Mouse (Mus musculus): Measurements from ENCODE around the gene Sh3rf3.

The Sh3rf3 gene
- long read RNA-seq, experiment 1 = 0 reads
- long read RNA-seq, experiment 2 = 0 reads

GRCm38 (mm10) chr10:58813081-58813800 lies at the start of gene Sh3rf3:
Gene Sh3rf3 (plus strand): TSS chr10:58813359.
- intact Hi-C loops (cut with DNase I) = loop anchor here (5.0 kb wide), 1 partner anchor 334 kb away; no protein-coding TSS in a partner anchor

- intact Hi-C loops (cut with DNase I) = no loop called here
Measured at GRCm38 (mm10) chr10:58788486-58789274, 24.5 kb upstream of the Sh3rf3 start.

DNA sequence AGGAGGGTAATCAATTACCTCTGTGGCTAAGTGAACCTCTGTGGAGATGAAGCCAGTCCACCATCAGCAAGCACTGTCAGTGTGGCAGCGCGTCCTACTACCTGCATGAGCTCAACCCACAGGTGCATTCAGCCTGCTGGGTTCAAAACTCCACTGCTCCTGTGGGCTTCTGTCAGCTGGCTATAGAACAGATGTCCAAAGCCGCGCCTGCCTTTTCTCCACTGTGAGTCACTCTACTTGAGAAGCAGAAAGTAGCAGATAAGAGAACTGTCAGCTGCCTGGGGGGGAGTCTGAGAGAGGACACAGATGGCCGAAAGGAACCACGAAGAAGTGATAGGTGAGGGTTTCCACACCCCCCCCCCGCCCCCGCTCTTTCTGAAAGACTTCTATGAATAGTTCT lies 15.6 kb upstream of the Sh3rf3 start:
- intact Hi-C loops (cut with DNase I) = no loop called here

DNA sequence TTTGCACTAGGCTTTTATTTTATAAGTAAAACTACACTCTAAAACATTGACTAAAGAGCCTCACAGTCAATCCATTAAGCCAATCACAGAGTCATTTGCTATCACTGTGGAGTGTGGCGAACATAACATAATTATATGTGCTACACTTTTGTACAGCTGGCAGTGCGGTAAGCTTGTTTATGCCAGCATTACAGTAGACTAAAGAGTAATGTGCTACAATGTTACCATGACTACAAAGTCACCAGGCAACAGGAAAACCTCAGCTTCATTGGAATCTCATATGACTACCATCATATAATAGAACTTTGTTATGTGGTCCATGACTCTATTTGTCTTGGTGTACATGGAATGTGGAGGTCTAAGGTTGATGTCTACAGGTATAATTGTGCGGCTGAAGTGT lies 15.0 kb upstream of the Sh3rf3 start:
- intact Hi-C loops (cut with DNase I) = no loop called here

- intact Hi-C loops (cut with DNase I) = loop anchor here (10.0 kb wide), 1 partner anchor 126 kb away; the partner anchor contains the start of gene Edar
Measured at GRCm38 (mm10) chr10:58800996-58801433, 12.1 kb upstream of the Sh3rf3 start.

DNA sequence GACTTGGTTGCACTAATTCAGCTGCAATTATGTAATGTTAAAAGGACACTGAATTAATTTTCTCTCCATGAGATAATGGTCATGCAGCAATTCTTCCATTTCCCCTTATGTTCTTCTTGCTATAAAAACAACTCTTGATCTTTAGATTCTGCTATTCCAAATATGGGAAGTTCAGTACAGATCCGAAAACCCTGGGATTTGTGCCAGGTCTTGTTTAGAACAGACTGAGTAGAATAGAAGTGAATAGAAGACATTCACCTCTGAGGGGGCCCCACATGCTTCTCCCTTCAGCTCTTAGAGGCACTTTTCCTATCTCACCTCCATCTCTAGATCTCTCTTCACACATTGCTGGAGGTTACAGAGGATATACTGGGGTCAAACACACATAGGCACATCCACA lies 10.8 kb upstream of the Sh3rf3 start:
- intact Hi-C loops (cut with DNase I) = loop anchor here (10.0 kb wide), 1 partner anchor 128 kb away; the partner anchor contains the start of gene Edar

GRCm38 (mm10) chr10:58807956-58808355 lies 5.2 kb upstream of the Sh3rf3 start:
- intact Hi-C loops (cut with DNase I) = loop anchor here (10.0 kb wide), 1 partner anchor 133 kb away; the partner anchor contains the start of gene Edar

DNA sequence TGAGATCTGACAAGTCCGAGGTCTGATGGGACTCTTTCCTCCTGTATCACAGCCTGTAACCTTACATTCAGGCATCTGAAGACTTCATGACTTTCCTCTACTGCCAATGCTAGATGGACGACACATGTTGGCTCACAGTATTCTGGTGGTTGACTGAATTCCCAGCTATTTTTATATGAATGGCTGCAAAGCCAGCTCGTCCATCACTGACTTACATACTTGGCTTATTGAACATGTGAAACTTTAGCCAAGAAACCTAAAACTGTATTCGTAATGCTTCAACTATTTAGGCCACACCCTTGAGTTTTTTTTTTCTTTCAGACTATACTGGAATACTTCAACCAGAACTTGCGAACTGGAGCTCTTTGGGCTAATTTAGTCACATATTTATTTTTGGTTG lies 3.0 kb upstream of the Sh3rf3 start:
- intact Hi-C loops (cut with DNase I) = loop anchor here (5.0 kb wide), 1 partner anchor 337 kb away; no protein-coding TSS in a partner anchor

DNA sequence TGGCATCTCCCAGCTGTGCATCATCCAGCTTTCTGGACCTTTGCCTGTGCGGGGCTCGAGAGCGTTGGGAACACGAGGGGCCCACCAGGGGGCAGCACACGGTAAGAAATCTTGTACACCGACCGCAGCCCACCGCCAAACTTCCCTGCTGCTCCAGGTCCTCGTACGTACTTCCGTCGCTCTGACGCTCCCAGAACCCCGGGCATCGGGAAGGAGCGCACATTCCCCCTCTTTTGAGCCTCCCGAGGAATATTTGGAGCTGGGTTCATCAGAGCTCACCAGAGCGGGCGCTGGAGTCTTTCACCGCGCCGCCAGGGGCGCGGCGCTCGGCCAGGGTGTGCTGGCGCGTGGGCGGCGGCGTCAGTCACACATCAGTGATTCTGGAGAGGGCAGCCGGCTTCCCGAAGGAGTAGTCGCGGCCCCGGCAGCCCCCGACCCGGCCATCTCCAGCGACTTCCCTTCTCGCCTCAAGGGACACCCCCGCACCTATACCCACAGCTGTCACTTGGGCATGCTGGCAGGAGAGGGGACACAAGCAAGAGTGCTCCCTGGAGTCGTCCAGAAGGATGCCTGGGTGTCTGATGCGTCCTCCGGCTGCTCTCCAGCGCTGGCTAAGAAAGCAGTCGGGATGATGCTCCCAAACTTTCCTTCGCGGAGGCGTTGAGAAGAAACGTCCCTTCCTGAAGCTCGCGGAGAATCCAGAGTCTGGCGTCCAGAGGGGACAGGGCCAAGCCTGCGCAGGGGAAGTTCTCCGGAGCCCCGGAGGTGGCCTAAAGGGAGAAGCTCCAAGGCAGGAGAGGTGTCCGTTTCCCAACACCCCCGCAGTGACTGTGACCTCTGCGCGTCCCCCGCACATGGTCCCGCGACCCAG lies 714 bp upstream of the Sh3rf3 start:
- intact Hi-C loops (cut with DNase I) = loop anchor here (5.0 kb wide), 1 partner anchor 335 kb away; no protein-coding TSS in a partner anchor

- intact Hi-C loops (cut with DNase I) = loop anchor here (5.0 kb wide), 1 partner anchor 334 kb away; no protein-coding TSS in a partner anchor
Measured at GRCm38 (mm10) chr10:58813801-58814191, 637 bp downstream of the Sh3rf3 start.

DNA sequence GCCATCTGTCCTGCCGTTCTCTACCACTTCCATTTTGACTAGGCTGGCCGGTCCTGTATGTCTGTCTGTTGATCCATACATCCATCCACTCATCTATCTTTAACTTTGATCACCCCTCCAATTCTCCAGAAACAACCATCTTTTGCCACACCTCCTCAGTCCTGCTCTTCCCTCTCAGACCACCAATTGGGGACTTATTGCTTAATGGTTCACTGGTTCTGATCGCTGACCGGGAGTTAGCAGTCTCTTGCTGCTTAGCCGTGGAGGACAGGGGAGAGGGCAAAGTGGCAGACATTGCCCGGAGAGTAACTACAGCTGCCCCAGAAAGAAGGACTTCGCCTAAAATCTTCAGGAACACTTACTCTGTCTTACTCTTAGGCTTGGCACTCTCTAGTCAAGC lies 1.3 kb downstream of the Sh3rf3 start:
- intact Hi-C loops (cut with DNase I) = loop anchor here (5.0 kb wide), 1 partner anchor 333 kb away; no protein-coding TSS in a partner anchor

- intact Hi-C loops (cut with DNase I) = no loop called here
Measured at GRCm38 (mm10) chr10:58824016-58824568, 10.9 kb downstream of the Sh3rf3 start.

DNA sequence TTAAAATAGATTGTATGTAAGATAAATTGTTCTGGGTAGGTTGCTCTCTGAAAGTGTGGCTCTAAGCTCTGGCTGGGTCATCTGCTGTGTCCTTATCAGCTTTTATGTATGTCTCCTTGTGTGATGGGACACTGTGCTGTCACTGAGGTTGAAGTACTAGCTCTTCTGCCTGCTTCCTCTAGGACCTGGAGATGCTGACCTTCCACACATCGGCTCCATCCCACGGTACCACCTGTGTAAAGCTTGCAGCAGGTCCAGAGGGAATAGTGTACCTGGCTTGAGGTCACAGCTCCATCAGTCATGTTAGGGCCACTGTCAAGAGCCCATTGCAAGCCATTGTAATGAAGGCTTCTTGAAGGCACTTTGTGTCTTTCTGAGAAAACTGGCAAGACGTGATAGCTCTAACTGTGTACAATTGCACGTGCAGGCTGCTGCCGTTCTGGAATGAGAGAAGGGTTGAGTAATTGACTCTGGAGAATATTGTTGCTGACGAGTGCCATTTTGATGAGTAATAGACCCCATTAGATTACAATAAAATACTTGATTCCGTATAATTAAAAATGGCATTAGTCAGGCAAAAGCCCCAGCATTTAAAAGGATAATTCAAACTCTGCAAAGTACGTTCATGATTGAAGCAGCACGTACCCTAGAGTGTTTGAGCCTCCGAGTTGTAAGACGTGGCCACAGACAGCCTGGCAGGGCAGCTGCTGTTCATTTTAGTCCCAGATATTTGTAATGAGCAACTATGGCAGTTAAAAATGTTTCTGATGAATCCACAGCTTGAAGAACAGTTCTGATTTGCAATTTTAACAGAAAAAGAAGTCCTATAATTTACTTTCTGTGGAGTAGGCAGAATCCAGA lies 16.3 kb downstream of the Sh3rf3 start:
- intact Hi-C loops (cut with DNase I) = no loop called here

GRCm38 (mm10) chr10:58833146-58833545 lies 20.0 kb downstream of the Sh3rf3 start:
- intact Hi-C loops (cut with DNase I) = no loop called here

GRCm38 (mm10) chr10:58833741-58834178 lies 20.6 kb downstream of the Sh3rf3 start:
- intact Hi-C loops (cut with DNase I) = no loop called here

DNA sequence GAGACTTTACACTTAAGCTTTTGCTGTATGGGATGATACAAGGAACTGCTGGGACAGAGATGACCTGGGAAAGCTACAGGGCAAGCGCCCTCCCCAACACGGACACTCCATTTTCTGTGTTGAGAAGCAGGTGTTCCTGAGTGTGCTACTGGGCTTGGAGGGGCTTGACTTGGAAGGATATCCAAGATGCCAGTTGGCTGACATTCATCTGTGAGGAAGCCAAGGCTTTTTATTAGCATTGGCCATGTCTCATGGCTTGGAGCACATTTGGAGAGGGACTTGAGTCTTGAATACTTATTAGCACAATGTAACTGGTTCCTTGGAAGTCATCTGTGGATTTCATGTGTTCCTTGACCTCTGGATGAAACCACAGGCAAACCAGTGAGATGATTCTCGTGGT lies 23.2 kb downstream of the Sh3rf3 start:
- intact Hi-C loops (cut with DNase I) = no loop called here

DNA sequence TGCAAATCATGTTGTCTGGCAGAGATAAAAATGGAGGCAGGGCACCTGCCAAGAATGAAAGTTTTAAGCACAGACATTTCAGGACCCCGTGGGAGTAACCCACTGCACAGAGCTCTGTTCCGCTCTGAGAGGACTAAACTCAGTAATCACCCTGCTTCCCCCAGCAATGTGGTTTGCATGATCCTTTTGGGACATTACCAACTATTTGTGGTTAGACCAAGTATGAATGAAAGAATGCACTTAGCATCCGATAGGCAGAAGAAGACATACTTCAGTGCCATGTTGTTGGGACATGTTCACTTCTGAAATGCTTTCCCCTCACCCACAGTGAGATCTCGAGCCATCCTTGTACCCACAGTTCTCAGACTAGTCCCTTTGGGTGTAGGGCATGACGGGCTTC lies 24.3 kb downstream of the Sh3rf3 start:
- intact Hi-C loops (cut with DNase I) = no loop called here

DNA sequence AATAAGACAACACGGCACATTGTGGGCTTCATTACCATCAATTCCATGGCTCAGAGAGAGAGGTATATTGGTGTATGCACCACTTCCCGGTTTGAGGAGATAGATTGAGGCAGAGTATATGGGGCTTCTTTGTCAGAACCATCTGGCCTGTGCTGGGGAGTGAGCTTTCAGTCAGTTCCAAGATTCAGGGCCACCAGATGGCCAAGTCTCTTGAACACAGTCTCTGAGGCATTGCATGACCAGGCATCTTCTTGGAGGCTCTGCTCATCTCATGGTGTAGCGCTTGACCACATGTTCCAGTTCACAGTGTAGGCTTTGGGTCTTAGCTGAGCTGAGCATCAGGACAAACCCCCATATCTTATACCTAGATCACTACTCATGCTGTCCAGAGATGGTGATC lies 28.8 kb downstream of the Sh3rf3 start:
- intact Hi-C loops (cut with DNase I) = no loop called here

GRCm38 (mm10) chr10:58843100-58843499 lies 29.9 kb downstream of the Sh3rf3 start:
- intact Hi-C loops (cut with DNase I) = no loop called here

- intact Hi-C loops (cut with DNase I) = no loop called here
Measured at GRCm38 (mm10) chr10:58848127-58848526, 35.0 kb downstream of the Sh3rf3 start.
